Mouse (Mus musculus) hindlimb bud, embryonic 11.5 days (tissue): ENCODE data around the gene Pparg.

ENCODE experiments used
- DNase-seq: peaks from one replicate; pipeline ENCODE4 v3.0.0-alpha.2; 2012; ENCODE audit warnings: low read depth, low spot score; ENCODE audit errors: extremely low spot score

Gene Pparg

DNA sequence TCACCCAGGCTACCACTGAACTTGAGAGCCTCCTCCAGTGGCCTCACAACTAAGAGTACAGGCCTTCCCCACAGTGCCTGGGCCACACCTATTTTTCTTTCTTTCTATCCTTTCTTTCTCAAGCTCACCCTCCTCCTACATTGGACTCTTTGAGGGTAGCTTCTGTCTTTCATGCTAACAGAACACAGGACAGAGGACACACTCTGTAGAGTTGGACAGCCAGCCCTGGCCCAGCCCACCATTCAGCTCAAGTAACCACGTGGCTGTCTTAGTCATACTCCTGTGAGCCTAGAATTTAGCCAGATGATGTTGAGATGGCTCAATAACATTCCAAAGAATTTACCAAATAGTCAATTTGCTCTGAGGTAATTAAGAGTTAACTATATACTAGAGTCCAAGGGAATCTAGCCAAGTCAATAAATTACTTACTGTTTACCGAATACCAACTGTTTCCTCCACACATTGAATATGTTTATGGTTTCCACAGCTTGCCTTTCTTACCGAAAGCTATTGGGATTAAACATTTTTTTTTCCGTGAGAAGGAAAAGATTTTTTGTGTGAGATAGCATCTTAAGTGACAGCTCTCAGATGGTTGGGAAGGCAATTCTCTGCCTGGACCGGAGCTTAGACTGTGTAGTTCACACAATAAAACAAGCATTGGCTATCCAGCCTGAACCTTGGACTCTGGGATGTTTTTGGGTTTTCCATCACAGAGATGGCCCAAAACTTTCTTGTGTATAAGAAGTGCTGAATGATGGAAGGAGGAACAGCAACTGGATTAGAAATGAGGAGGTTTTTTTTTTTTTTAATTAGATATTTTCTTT is 10.9 kb upstream of the Pparg start:
- no peak for DNase-seq

- no peak for DNase-seq
These were observed 1.1 kb downstream of the Pparg start for GRCm38 (mm10) chr6:115361606-115362462.

GRCm38 (mm10) chr6:115366869-115367610 is 6.3 kb downstream of the Pparg start:
- DNase-seq: no peak

- DNase-seq: no peak
These were observed 14.4 kb downstream of the Pparg start for GRCm38 (mm10) chr6:115374871-115375852.

DNA sequence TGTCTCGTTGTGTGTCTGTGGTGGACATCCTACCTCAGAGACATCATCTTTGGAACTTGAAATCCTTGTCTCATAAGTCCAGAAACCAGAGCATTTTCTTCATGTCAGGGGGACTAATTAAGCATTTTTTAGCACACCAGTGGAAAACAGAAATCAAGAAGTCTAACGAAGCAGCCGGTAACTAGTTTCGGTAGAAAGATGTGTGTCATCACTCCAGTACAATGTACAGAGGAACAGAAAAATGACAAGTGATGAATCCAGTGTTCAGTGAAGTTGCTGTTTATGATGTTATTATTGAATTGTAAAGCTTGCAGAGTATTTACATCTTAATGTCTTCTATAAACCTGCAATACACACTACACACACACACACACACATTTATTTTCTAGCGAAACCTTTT is 19.8 kb downstream of the Pparg start:
- DNase-seq: no peak

- no peak for DNase-seq
These were observed 22.0 kb downstream of the Pparg start for GRCm38 (mm10) chr6:115382712-115383111.

GRCm38 (mm10) chr6:115389945-115390540 is 29.3 kb downstream of the Pparg start:
- no peak for DNase-seq

DNA sequence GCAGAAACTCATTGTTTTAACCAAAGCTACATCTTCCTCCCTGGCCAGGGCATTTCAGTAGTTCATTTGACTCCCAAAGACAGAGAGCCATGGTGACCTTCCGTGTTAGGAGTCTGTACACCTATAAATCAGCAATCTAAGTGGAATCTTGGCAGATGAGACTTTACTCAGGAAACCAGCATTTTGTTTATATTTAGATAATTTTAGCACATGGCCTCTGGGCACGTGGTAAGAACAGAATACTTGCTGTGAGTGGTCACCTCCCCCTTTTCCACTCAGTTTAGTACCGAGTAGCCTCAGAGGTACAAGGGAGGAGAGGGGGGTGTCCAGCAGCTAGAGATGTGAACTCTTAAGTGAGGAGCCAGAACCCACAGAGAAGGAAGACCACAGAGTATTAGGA is 36.2 kb downstream of the Pparg start:
- DNase-seq: no peak

DNA sequence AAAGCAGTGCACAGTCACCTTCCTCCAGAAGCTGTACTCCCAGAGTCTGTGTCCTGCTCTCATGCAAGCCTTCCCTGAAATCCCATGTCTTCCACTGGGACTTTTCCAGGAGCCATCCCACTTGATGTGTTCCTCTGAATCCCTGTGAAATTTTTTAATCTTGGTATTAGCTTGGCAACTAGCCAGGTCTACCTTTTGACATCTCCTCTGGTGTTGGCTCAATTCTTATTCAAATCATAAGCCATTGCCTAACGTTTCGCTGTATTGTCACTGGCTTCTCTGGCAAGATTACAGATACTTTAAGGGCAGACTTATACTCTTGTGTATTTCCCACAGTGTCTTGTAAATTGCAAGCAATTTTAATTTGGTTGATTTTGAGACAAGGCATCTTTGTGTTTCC is 43.6 kb downstream of the Pparg start:
- no peak for DNase-seq

GRCm38 (mm10) chr6:115411477-115411876 is 50.7 kb downstream of the Pparg start:
- no peak for DNase-seq

- DNase-seq: no peak
These were observed 57.4 kb downstream of the Pparg start for GRCm38 (mm10) chr6:115418171-115418570.

- no peak for DNase-seq
These were observed 58.2 kb downstream of the Pparg start for GRCm38 (mm10) chr6:115418964-115419363.

- no peak for DNase-seq
These were observed 60.2 kb downstream of the Pparg start for GRCm38 (mm10) chr6:115420963-115421362.

- no peak for DNase-seq
These were observed 60.9 kb downstream of the Pparg start for GRCm38 (mm10) chr6:115421665-115422064.

GRCm38 (mm10) chr6:115424433-115424832 is 63.7 kb downstream of the Pparg start:
- DNase-seq: no peak

DNA sequence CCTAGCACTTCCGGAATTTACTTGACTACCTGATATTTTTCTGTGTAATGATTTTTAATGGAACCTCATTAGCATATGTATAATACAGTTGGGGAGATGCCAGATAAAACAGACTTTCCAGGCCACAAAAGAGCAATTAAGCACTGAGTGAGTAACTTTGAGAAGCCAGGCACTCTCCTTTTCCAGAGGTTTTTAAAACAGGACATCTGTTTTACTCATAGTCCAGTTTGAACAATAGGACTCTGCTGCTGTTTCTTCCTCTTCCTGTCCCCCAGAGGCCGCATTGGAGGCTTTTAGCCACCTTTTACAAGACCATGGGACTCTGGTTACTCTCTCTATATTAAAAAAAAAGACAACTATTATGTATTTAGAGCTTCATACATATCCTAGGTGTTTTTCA is 72.0 kb downstream of the Pparg start:
- DNase-seq: no peak

- DNase-seq: no peak
These were observed 73.3 kb downstream of the Pparg start for GRCm38 (mm10) chr6:115434054-115434453.

GRCm38 (mm10) chr6:115434816-115435215 is 74.1 kb downstream of the Pparg start:
- DNase-seq: no peak

DNA sequence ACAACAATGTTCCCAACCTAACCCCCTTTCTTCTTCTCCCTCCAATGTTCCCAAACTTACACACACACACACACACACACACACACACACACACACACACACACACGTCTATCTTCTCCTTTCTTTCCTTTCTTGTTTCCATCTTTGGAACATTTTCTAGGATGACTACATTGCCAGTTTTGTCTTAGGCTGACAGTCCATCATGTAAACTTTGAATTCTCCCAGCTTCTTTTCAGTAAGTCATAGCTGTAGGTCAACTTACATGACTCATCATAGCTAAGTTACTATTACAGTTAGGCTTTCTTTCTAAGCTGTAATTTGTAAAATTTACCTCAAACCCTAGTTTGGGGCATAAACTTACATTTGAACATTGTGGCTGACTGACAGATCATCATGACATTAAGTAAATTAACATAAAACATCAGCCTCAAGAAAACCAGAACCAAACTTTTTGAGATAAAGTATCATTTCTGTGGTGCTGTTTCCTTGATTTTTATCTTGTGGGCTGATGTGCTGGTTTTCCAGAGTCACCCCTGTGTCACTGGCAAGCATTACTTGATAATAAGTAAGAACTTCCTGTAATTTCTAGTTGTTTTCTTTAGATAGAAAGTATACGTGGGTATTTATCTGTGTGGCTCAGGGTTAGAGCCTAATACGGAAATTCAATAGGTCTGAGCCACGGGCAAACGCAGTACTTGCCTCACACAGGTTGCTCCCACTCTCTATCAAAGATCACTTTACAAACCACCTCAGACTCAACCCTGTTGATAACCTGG is 79.7 kb downstream of the Pparg start:
- no peak for DNase-seq
